Mouse (Mus musculus) adrenal gland, adult (tissue): ENCODE measurements around the gene Kyat3.
A peak's percentile ranks its signal among the peaks of the same experiment; 100 is the strongest.
"Not testable (repeated sequence)": the region's sequence is repeated elsewhere in the genome, so short reads cannot be mapped to it uniquely, and the experiment has no call there.

Source experiments
- DNase-seq, 2 experiments: peaks; one replicate each; pipeline ENCODE4 v3.0.0; 2022 to 2023; ENCODE audit warnings: low spot score in 1 of 2; ENCODE audit not compliant: inconsistent age in 2 of 2

Gene Kyat3

DNA sequence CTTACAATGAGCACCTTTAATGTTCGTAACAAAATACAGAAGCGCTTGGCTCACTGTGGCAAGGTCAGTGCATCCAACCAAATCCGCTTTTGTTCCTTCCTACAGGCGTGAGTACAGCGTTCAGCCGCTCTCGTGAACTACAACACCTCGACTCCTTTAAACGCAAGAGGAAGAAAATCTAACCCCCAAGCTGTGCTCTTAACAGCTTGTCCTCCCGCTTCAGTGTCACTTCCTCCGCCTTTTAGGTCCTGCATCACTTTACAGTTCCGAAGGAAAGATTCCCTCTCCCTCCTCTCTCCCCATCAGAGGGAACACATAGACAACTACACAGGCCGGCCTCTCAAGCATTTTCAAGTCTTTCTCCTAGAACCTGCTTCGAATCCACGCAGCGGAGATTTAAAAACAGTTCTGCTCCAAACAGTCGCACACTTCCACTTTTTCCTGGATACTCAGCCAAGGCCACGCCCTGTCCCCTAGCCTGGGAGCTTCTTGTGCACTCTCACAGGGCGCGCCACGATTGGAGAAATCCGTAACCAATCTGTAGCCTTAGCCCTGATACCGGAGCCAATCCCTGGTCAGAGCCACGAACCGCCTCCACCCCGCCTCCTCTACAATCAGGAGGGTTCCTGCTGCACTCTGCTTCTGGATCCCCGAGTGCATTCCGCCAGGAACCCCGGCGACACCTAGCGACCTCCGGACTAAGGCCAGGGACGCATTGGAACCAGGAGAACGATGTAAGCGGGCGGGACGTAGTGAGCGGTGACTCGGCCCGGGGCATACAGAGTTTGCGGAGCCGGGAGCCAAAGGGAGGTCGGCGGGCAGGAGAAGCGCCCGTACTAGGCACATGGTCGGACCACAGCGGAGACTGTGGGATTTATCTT is at the start of gene Kyat3:
Kyat3 (plus strand) TSS at position 610 of the 881 bp plus-strand sequence.
- peak; percentile 96 to 98 for DNase-seq

DNA sequence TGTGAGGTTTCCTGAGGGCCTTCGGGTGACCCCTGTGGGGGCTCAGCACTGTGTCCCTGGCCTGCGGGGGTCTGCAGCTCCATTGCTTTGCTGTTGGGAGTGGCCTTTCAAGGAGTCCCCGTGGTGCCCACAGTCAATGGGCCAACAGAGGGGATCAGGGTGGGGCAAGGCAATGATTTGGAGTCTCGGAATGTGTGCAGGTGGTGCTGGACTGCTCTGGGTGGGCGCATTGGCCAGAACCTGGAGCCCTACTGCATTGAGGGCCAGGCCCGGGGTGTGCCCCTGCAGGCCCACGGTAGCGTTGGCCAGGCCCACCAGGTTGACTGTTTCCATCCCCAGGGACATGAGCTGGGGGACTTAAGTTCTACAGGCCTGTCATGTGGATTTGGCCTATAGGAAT is 36.1 kb upstream of the Kyat3 start:
- DNase-seq: no peak

DNA sequence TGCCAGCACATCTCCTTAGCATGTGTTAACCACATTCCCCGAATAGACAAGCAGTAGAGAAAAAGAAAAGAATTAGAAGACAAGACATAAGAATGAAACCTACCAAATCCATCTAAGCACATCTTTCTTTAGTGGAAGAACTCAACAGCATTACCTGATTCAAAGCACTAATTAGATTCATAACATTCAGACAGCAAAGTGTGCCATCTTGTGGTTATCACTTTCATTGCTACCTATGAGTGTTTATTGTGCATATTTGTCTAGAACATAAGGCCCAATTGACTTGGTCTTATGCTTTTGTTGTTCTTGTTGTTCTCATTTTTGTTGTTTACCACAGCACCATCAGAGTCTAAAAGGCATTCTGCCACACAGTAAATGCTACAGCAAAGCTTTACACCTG is 26.2 kb upstream of the Kyat3 start:
- peak in 1 of 2 experiments; percentile 36 for DNase-seq

DNA sequence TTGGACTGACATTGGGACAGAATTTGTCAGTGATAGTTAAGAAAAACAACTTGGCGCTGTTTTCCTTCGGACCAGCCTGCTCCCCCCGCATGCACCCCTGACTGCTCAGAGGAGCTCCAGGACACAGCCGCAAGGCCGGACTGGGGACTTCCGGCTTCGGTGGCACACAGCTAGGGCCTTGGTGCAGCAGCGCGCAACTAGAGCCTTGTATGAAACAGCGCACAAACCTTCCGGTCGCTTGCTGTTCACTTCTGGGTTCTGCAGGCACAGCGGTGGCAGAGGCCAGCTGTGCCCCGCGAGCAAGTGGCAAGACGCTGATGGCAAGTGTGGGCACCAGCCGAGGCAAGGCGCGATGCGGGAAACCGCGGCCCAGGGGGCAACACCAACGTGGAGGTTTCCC is 12.9 kb upstream of the Kyat3 start:
- DNase-seq: no peak

DNA sequence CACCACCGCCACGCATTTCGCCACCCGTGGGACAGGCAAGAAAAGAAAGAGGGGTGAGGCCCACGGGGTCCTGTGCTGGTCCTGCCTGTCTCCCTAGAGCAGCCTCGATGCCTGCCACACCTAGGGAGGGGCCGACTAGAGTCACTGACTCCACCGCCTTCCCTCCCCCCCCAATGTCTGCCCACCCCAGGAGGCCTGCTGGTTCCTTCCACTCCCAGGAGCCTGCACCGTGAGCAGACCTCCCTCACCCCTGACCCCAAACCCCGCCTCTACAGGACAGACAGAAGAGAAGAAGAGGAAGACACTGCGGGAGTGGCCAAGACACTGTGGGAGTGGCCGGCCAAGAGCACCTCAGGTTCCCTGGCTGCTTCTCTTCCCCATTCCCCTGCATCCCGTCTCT is 12.5 kb upstream of the Kyat3 start:
- DNase-seq: no peak

DNA sequence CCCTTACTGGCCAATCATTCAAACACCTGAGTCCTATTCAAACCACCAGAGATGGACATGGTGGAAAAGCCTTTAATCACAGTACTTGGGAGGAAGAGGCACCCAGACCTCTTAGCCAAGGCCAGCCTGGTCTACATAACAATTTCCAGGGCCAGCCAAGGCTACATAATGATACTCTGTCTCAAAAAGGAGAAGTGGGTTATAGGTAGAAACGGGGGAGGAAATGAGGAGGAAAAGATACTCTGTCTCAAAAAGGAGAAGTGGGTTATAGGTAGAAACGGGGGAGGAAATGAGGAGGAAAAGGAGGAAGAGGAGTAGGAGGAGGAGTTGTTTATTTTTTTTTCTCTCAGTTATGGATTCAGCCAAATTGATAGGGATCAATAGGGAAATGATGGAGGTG is 4.3 kb upstream of the Kyat3 start:
- DNase-seq: no peak

DNA sequence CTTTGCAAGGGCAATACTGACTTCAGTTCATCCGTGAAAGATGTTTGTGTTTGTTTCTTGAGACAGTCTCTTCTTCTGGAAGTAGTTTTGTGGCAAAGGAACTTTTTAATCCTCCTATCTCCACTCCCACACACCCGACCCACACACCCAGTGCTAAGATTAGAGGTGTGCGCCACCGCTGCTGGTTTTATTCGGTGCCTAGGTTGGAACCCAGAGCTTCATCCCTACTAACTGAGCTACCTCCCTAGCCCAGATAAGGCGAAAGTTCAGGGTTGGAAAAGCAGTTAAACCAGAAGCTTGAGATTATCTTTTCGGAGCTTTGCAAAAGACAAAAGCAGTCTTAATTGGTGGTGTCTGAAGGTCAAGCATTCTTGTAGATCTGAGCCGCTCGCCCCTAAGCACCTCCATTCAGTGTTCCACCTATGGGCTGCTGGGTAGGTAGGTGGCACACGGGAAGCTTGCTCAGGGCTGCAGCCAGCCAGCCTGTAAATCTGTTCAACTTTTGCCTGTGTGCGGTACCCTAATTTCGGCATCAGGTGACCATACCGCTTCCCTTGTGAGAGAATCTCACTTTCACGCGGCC is 647 bp downstream of the Kyat3 start:
- peak in 1 of 2 experiments; percentile 48 for DNase-seq

DNA sequence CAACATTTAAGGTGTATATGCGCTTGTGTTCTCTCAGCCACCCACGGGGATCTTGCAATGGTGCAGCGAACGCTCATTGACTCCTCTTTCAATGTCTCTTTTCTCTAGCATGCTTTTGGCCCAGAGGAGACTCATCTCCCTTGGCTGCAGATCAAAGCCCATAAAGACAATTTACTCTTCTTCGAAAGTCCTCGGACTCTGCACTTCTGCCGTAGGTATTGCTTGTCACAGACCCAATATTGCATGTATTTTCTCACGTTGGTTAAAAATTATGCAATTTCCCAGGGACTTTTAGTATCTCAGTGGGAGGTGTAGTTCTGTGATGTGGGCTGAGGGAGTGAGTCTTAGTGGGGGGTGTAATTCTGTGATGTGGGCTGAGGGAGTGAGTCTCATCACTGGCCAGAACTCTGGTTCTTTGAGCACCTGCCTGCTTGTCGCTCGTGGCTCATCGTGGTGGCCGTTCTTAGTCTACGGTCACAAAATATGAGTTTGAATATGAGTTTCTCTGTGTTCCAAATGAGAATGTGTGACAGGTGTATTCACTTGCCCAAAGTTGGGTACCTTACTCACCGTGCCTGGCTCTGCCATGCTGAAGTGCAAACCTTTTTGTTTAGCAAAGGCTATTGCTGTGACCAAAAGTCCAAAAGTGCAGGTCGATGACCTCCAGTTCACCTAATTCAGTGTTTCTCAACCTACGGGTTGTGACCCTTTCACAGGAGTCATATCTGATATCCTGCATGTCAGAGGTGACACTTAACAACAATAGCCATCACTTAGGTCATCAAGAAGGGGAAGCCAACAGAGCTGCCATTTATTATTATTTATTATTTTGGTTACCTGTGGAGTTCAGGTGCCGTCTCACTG is 6.0 kb downstream of the Kyat3 start:
- no peak for DNase-seq

DNA sequence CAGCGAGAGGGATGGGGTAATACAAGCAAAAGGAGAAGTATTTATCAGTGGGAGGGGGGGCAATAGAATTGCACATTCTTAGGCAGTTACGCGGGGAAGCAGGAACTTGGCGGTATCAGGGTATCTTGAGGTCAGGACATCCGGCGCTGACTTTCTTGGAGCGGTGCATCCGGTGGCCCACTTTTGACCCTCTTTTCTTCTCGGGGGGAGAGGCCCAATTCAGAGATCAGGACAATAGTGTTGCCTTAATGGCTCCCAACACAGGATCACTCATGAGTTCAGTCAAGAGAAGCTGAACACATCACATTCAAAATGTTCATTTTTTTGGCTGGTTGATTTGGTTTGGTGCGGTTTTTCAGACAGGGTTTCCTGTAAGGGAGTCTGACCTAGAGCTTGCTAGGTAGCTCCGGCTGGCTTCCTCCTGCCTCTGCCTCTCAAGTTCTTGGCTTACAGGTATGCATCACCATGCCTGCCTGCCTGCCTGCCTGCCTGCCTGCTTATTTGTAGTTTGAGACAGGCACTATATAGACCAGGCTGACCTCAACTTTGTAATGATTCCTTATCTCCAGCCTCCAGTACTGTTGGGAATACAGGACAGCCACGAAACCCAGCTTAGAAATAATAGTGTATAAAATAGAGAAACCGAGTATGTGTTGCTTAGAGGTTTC is 7.5 kb downstream of the Kyat3 start:
- not testable (repeated sequence) for DNase-seq

DNA sequence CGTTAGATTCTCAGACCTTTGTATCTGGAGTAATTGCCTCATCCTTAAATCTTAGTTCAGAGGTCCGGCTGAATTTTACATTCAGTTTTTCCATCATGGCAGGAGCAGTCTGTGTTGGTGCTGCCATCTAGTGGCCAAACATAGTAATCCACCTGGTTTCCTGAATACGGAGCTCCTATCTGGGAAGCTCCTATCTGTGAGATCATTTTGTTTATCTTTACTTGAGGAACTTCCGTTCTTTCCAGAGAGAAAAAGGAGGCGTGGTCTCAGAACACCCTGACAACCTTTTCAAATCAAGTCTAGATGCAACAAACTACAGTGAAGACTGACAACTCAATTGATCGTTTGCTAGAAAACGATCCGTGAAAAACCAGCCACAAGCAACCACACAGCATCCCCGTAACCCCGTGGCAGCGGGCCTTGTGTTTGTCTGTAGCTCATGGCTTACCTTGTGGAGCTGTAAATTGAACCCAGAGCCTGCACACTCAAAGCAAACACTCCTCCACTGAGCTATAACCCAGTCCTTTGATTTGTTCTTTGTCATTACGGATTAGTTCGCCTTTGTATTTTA is 8.1 kb downstream of the Kyat3 start:
- peak; percentile 61 to 93 for DNase-seq

DNA sequence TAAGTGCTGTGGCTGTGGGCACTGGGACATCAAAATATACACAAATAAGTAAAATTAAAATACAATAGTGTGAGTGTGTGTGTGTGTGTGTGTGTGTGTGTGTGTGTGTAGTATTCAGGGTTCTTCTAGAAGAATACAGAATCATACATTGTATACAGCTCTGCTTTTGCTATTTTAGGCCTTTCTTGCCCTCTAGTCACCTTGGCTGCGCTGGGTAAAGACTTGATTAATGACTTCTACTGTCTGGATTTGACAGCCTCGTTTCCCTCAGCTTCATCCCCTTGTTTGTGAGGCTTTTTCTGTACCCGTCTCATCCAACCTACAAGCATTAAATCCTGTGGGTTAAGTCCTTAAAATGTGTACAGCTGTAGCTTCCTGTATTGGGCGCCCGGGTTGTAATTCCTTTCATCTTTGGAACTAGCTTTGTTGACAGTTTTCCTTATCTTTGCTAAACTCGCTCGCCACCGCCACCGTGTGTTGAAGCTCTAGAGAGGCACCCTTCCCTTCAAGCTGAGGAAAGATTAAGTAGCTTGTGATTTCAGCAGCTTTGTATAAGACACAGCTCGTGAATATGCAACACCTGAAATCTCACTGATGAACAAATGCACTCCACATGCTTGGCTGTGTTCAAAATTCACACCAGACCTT is 9.6 kb downstream of the Kyat3 start:
- peak; percentile 56 to 85 for DNase-seq

DNA sequence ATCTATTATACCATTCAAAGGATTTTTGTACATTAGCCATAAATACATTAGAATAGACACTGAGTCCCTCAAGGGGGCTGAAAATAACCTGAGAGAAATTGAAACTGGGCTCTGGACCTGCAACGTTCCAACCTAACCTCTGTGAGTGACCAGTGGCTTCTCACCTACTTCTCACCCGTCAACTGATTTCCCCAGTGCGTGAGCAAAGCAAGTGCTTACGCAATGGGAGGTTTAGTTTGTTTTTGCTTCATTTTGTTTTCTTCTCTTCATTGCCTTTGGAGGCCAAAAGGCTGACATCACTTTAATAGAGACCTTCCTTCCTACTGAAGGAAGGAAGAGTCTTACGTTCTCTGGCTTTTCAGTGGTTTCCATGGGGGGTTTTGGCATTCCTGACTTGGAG is 10.5 kb downstream of the Kyat3 start:
- peak in 1 of 2 experiments; percentile 30 for DNase-seq

DNA sequence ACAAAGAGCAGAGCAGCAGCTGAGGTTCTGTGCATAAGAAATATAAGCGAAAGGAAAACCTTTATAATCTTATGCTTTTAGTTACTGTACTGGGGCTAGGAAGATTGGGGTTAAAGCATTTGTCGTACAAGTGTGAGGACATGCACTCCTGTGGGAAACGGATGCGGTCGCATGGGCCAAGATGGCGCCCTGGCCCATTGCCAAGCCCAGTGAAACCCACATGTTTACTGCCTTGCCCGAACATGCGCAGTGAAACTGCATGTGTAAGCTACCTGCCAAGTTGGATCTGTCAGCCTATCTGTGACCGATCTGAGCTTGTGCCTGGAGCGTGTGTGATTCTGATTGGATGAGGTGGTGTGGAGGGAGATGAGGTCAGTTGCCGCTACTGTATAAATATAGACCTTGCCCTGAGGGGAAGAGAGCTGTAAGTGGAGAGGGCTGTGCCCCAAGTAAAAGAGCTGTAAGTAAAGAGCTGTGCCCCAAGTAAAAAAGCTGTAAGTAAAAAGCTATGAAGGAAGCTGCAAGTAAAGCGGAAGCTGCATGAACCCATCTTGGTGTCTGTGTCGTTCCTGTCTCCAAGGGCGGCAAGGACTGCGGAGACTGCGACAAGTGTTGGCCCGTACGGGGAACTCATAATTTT is 11.7 kb downstream of the Kyat3 start:
- peak in 1 of 2 experiments; percentile 42 for DNase-seq

DNA sequence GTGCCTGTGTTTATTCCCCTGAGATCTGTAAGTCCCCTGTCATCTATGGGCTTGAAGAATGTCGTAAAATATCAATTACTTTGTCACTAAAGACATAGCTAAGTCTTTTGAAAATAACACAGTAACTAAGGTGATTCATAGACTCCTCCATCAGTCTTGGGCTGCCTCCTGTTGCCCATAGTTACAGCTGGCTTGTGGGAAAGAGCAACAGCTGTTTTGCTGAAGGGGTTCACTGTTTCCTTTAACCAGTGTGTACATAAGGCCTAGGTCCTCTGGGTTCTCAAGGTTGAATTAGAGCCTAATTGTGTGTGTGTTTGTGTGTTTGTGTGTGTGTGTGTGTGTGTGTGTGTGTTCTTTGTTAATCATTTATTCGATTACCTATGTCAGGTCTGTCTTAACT is 24.6 kb downstream of the Kyat3 start:
- DNase-seq: no peak

DNA sequence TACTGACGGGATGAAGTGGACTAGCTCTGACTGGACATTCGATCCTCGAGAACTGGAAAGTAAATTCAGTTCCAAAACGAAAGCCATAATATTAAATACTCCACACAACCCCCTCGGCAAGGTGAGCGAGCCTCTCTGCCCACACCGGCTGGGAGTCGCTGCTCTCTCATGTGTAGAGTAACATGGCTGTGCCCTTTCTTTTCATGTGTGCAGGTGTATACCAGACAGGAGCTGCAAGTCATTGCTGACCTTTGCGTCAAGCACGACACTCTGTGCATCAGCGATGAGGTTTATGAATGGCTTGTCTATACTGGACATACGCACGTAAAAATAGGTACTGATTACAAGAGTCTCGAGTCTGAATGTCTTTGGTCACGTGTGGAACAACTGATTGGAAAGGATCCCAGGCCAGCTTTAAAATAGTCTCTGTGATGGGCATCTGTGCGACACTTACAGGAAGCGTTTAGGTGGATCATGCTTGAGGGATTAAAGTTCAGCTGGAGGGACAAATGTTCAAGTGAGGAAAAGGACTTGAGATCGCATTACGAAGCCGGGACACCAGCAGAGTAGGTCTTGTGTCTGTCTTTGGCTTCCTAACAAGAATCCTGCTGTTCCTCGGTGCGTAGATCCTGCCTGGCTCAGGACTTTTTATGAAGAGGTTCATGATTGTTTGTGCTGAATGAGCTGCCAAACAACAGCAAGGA is 25.3 kb downstream of the Kyat3 start:
- DNase-seq: no peak

DNA sequence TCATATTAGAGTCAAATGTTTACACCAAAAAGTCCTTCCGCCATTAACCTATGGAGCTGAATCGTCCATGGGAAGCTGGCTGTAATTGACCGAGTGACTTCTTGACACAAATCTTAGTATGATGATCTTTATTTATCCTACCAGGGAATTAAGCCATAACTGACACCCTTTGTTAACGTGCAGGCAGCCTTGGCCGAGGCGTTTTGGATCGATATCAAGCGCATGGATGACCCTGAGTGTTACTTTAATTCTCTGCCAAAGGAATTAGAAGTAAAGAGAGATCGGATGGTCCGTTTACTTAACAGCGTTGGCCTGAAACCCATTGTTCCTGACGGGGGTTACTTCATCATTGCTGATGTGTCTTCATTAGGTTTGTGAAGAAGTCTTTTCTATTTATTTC is 33.4 kb downstream of the Kyat3 start:
- peak in 1 of 2 experiments; percentile 73 for DNase-seq

DNA sequence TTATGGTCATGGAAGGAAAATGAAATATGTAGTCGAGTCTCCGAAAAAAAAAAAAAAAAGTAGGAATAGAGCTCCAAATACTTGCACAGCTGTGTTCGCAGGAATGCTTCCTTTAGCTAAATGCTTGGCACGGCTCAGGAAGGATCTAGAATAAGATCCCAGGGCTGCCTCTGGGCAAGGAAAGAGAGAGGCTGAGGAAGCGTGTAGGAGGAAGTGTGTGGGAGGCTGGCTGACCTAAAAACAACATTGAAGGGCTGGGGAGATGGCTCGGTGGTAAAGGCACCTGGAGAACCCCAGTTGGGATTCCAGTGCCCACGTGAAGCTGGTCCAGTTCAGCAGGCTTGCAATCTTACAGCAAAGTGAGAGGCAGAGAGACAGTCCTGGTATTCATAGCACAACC is 40.0 kb downstream of the Kyat3 start:
- DNase-seq: no peak

DNA sequence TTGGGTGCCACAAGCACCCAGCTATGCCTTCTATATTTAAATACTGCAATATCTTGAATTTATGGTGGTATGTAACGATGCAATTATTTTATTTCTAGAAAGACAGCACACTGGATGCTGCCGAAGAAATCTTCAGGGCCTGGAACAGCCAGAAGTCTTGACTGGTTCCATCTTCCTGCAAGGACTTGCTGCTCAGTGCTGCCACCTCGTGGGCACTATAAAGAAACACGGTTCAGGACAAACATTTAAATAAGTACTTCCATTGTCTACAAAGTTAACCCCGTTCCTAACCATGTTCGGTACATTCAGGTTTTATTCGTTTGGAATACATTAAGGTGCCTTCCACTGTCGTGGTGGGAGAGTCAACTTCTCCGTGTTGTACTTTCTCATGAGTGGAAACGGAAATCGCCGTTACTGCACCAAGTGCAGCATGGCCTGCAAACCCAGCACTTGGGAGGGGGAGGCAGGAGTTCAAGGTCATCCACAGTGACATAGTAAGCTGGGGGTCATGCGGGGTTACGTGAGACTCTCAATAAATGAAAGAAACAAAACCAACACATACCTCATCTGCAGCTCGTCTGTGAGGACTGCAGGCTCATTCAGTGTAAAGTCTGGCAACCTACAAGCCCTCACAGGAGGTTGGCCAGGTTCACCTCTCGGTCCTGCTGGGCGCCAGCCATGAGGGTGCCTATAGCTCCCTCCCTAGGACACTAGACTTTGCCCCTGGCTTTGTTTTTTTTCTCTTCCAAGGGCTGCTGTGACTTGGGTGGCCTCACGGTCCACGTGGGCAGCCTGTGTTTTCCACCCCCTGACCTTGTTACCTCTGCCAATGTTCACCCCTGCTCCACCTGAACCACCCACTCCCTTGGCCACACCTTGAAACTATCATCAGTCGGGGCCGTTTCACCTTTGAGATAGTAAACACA is 43.4 kb downstream of the Kyat3 start:
- DNase-seq: peak; percentile 30 to 64
